Mouse (Mus musculus): ENCODE data around the gene Gm19965. TPM values are rescaled to one million over a fixed set of nuclear protein-coding genes. Genes with fewer than 3 reads are reported as not detected.

The Gm19965 gene
- not detected in 2 replicates for polyA plus RNA-seq (2014; fragmentation: Nextera tagmentation; extraction: Ambion mirVana)

GRCm38 (mm10) chr1:116802683-116803082, at the start of gene Gm19965:
TSS of gene Gm19965 (plus strand) at chr1:116802983.
- Histone ChIP-seq H3K4me1 (ENCODE audit: control insufficient read depth in 2 of 2, insufficient read depth in 2 of 2, low read length in 2 of 2) (no peaks in the 10 kb centered on the region), H3K27ac (replicated peaks in 1 of 2; ENCODE audit: control insufficient read depth in 1 of 2, insufficient read depth in 1 of 2, low read depth in 2 of 2, low read length in 2 of 2) (no peak within 1 kb of the TSS), H3K27me3 (ENCODE audit: control insufficient read depth, insufficient read depth, low read length) (no peaks in the 10 kb centered on the region), H3K36me3 (ENCODE audit: control insufficient read depth, insufficient read depth, low read length) (no peaks in the 10 kb centered on the region), H3K4me2 (ENCODE audit: low read length) (no peak within 1 kb of the TSS), H3K4me3 (ENCODE audit: control insufficient read depth in 1 of 2, insufficient read depth in 1 of 2, low read depth in 1 of 2, low read length in 2 of 2) (no peak within 1 kb of the TSS), H3K9ac (ENCODE audit: low read length) (no peak within 1 kb of the TSS), H3K9me3 (ENCODE audit: control insufficient read depth, low read length) (no peaks in the 10 kb centered on the region)
- no peak for ATAC-seq (ENCODE audit: insufficient number of reproducible peaks, insufficient read depth, low FRiP score, low read depth)
- 62% methylated on average over 3 of the region's 3 CpGs for WGBS

GRCm38 (mm10) chr1:116782471-116782989, 20.3 kb upstream of the Gm19965 start:
- WGBS = 87% methylated on average over 8 of the region's 8 CpGs
- Histone ChIP-seq H3K4me1 (ENCODE audit: control insufficient read depth in 2 of 2, insufficient read depth in 2 of 2, low read length in 2 of 2) (no peaks in the 10 kb centered on the region), H3K4me3 (ENCODE audit: control insufficient read depth in 1 of 2, insufficient read depth in 1 of 2, low read depth in 1 of 2, low read length in 2 of 2) (no peak overlapping the region), H3K4me2 (ENCODE audit: low read length) (no peak overlapping the region), H3K9me3 (ENCODE audit: control insufficient read depth, low read length) (no peaks in the 10 kb centered on the region), H3K27ac (replicated peaks in 1 of 2; ENCODE audit: control insufficient read depth in 1 of 2, insufficient read depth in 1 of 2, low read depth in 2 of 2, low read length in 2 of 2) (no peak overlapping the region), H3K27me3 (ENCODE audit: control insufficient read depth, insufficient read depth, low read length) (no peaks in the 10 kb centered on the region), H3K36me3 (ENCODE audit: control insufficient read depth, insufficient read depth, low read length) (no peaks in the 10 kb centered on the region), H3K9ac (ENCODE audit: low read length) (no peak overlapping the region)
- no peak for ATAC-seq (ENCODE audit: insufficient number of reproducible peaks, insufficient read depth, low FRiP score, low read depth)

Data from heart, embryonic 14.5 days (tissue).